ENCODE assay signal across 15 mouse cellular contexts in genomic region chr7:64915121-64915520, GRCm38 (mm10). TPM values are rescaled to one million over a fixed set of nuclear protein-coding genes. Genes with fewer than 3 reads are reported as not detected.
A peak's percentile ranks its signal among the peaks of the same experiment; 100 is the strongest.
DNase-seq lines count a peak whose midpoint lies in the region; ATAC-seq and TF ChIP-seq lines count a peak whose summit lies in the region.
"Had no signal": no experiment of that assay in that cellular context is flagged by ENCODE, and none has a peak within 500 bp of the region (broad histone marks: within the 10 kb centered on the region; RNA-seq: fewer than 3 reads in every experiment).

No protein-coding gene starts in this region.

- DNase-seq in layer of hippocampus, adult 2 months (ENCODE audit: low spot score in 2 of 2): peak; percentile 29 to 36
- DNase-seq in layer of hippocampus, adult 8-10 months (ENCODE audit: low spot score in 2 of 2): no peak
- peak; percentile 66 for DNase-seq in brain, adult 2 months (ENCODE audit: low read depth, low spot score)
- DNase-seq in hindbrain, postnatal 0 days (ENCODE audit: low spot score): peak; percentile 17
- DNase-seq in c-Kit-positive CD71-positive TER-119-positive erythroid progenitor cells, embryonic 14.5 days (ENCODE audit: low spot score): no peak
- DNase-seq: adrenal gland, adult 8-10 months; cerebellum, postnatal 10 days; heart, postnatal 4 days; lung, postnatal 10 days; right cerebral cortex, adult 18-20 months; thymus, postnatal 4 days had no signal

- H3K27me3 ChIP-seq in forebrain, embryonic 15.5 days: no peaks in the 10 kb centered on the region
- H3K27me3 ChIP-seq in forebrain, embryonic 12.5 days: no peaks in the 10 kb centered on the region
- no peaks in the 10 kb centered on the region for H3K27me3 ChIP-seq in hindbrain, postnatal 0 days (ENCODE audit: insufficient read depth, low read length)
- H3K27me3 ChIP-seq: megakaryocyte, embryonic 14.5 days had no signal

- no peaks in the 10 kb centered on the region for H3K9me3 ChIP-seq in forebrain, embryonic 15.5 days
- no peaks in the 10 kb centered on the region for H3K9me3 ChIP-seq in forebrain, embryonic 12.5 days
- H3K9me3 ChIP-seq in hindbrain, postnatal 0 days (ENCODE audit: low read length): no peaks in the 10 kb centered on the region

- no peak overlapping the region for H3K4me3 ChIP-seq in forebrain, embryonic 15.5 days
- no peak overlapping the region for H3K4me3 ChIP-seq in forebrain, embryonic 12.5 days (replicated peaks)
- H3K4me3 ChIP-seq in layer of hippocampus, adult 2 months: no peak overlapping the region
- H3K4me3 ChIP-seq in hindbrain, postnatal 0 days (ENCODE audit: low read length): no peak overlapping the region
- H3K4me3 ChIP-seq: megakaryocyte, embryonic 14.5 days had no signal

- 19% methylated on average over 2 of the region's 2 CpGs for WGBS in forebrain, embryonic 15.5 days
- WGBS in forebrain, embryonic 12.5 days: 67% methylated on average over 2 of the region's 2 CpGs
- 38% methylated on average over 2 of the region's 2 CpGs for WGBS in hindbrain, postnatal 0 days

- H3K27ac ChIP-seq in forebrain, embryonic 15.5 days (replicated peaks): peak overlapping the region; percentile 28; the same call in 1 of the 2 replicates
- H3K27ac ChIP-seq in forebrain, embryonic 12.5 days: no peak overlapping the region; the same call in 1 of the 2 replicates
- H3K27ac ChIP-seq in layer of hippocampus, adult 2 months: peak overlapping the region; percentile 73
- no peak overlapping the region for H3K27ac ChIP-seq in hindbrain, postnatal 0 days

- no peak overlapping the region for H3K9ac ChIP-seq in forebrain, embryonic 15.5 days (replicated peaks)
- H3K9ac ChIP-seq in forebrain, embryonic 12.5 days: no peak overlapping the region
- no peak overlapping the region for H3K9ac ChIP-seq in hindbrain, postnatal 0 days (replicated peaks; ENCODE audit: low read length)

- peaks cover 12% of the 10 kb centered on the region for H3K4me1 ChIP-seq in forebrain, embryonic 15.5 days
- no peaks in the 10 kb centered on the region for H3K4me1 ChIP-seq in forebrain, embryonic 12.5 days
- H3K4me1 ChIP-seq in hindbrain, postnatal 0 days (ENCODE audit: insufficient read depth, low read length): 0 out of 2 replicates have a peak, but pooled peaks cover 3% of the 10 kb centered on the region
- H3K4me1 ChIP-seq: megakaryocyte, embryonic 14.5 days had no signal

- ATAC-seq in forebrain, embryonic 15.5 days (replicated peaks): no peak
- no peak for ATAC-seq in forebrain, embryonic 12.5 days (ENCODE audit: low FRiP score)
- no peak for ATAC-seq in hindbrain, postnatal 0 days
- ATAC-seq: intestine, postnatal 0 days had no signal

- peak; percentile 48 for TF ChIP-seq CTCF in layer of hippocampus, adult 2 months (conservative IDR thresholded peaks at IDR 0.05)
- TF ChIP-seq CTCF in hindbrain, postnatal 0 days (IDR thresholded peaks at IDR 0.05; ENCODE audit: low read depth): no peak

- no peak overlapping the region for H3K4me2 ChIP-seq in forebrain, embryonic 15.5 days (replicated peaks)
- H3K4me2 ChIP-seq in forebrain, embryonic 12.5 days: no peak overlapping the region
- no peak overlapping the region for H3K4me2 ChIP-seq in hindbrain, postnatal 0 days (ENCODE audit: low read depth, low read length)

- no peaks in the 10 kb centered on the region for H3K36me3 ChIP-seq in forebrain, embryonic 15.5 days
- no peaks in the 10 kb centered on the region for H3K36me3 ChIP-seq in forebrain, embryonic 12.5 days (replicated peaks)
- H3K36me3 ChIP-seq in hindbrain, postnatal 0 days (ENCODE audit: insufficient read depth, low read length): no peaks in the 10 kb centered on the region

RNA-seq across cellular contexts. Expression of gene Nsmce3, which starts 42.3 kb away (rescaled TPM):
- 9.6 and 10.0 TPM in 2 replicates for polyA plus RNA-seq in forebrain, embryonic 15.5 days (2015; fragmentation: Nextera tagmentation; extraction: Ambion mirVana)
- 10.4 and 10.7 TPM in 2 replicates for polyA plus RNA-seq in forebrain, embryonic 12.5 days (2016; fragmentation: Nextera tagmentation; extraction: Ambion mirVana)
- 10 to 100 TPM; 16.8 to 19.0 TPM for total RNA-seq in layer of hippocampus, adult 2 months (2021)
- total RNA-seq in layer of hippocampus, adult 8-10 months (2022): 10 to 100 TPM; 16.4 to 17.8 (median 17.3) TPM
- 18.4 and 19.3 TPM in 2 replicates for total RNA-seq in hindbrain, postnatal 0 days (2014; rRNA removed)
- 10.2 and 10.5 TPM in 2 replicates for polyA plus RNA-seq in hindbrain, postnatal 0 days (2015; fragmentation: Nextera tagmentation; extraction: Ambion mirVana)

Comparison
In these comparisons a context has a peak if more than half of its experiments do, and no peak if none do; other contexts are left out.
1. H3K27ac ChIP-seq: peak in forebrain, embryonic 15.5 days (single experiment) and layer of hippocampus, adult 2 months (single experiment); none in forebrain, embryonic 12.5 days (single experiment) and hindbrain, postnatal 0 days (single experiment).
2. DNase-seq: peak in layer of hippocampus, adult 2 months (2 of 2), brain, adult 2 months (single experiment) and hindbrain, postnatal 0 days (single experiment); none in layer of hippocampus, adult 8-10 months (0 of 2) and c-Kit-positive CD71-positive TER-119-positive erythroid progenitor cells, embryonic 14.5 days (single experiment).